Mouse (Mus musculus) kidney, embryonic 15.5 days (tissue): ENCODE measurements around the gene Gm8660. TPM values are rescaled to one million over a fixed set of nuclear protein-coding genes. Genes with fewer than 3 reads are reported as not detected.
"Not testable (repeated sequence)": the region's sequence is repeated elsewhere in the genome, so short reads cannot be mapped to it uniquely, and the experiment has no call there.

Experiments
- ATAC-seq: fragments of 200-750 bp; cut with Nextera tagmentation; replicated peaks from 2 replicates; pipeline ENCODE4 v1.8.0; 2017; ENCODE audit warnings: moderate TSS enrichment; ENCODE audit not compliant: low FRiP score
- H3K27ac ChIP-seq: fragments of 300-500 bp; sonication (generic); 2 replicates; pipeline ENCODE4 v1.5.1; 2015; ENCODE audit warnings: mild to moderate bottlenecking, inconsistent platforms
- H3K27me3 ChIP-seq: fragments of 300-500 bp; sonication (generic); 2 replicates; pipeline ENCODE4 v1.6.1; 2015; ENCODE audit warnings: inconsistent platforms
- H3K36me3 ChIP-seq: fragments of 300-500 bp; sonication (generic); 2 replicates; pipeline ENCODE4 v1.6.1; 2015; ENCODE audit warnings: inconsistent platforms
- H3K4me1 ChIP-seq: fragments of 300-500 bp; sonication (generic); 2 replicates; pipeline ENCODE4 v1.6.1; 2015; ENCODE audit warnings: inconsistent platforms
- H3K4me2 ChIP-seq: fragments of 300-500 bp; sonication (generic); 2 replicates; pipeline ENCODE4 v1.6.1; 2015; ENCODE audit warnings: moderate library complexity, mild to moderate bottlenecking, inconsistent platforms
- H3K4me3 ChIP-seq: fragments of 300-500 bp; sonication (generic); replicated peaks from 2 replicates; pipeline ENCODE4 v1.5.1; 2015; ENCODE audit warnings: mild to moderate bottlenecking, inconsistent platforms
- H3K9ac ChIP-seq: fragments of 300-500 bp; sonication (generic); 2 replicates; pipeline ENCODE4 v1.6.1; 2015; ENCODE audit warnings: mild to moderate bottlenecking, inconsistent platforms
- H3K9me3 ChIP-seq: fragments of 300-500 bp; sonication (generic); replicated peaks from 2 replicates; pipeline ENCODE4 v1.6.1; 2016; ENCODE audit warnings: inconsistent platforms
- WGBS: fragments of 180-500 bp; shearing (Covaris S2); methylation state at CpG from one replicate; pipeline ENCODE4 v1.1.7; 2015; ENCODE audit warnings: mixed read lengths; 5-methylcytosine and 5-hydroxymethylcytosine counted together
- polyA plus RNA-seq: library from polyadenylated mRNA; unstranded; fragments of >200 nt; fragmentation: Nextera tagmentation; extraction: Ambion mirVana; gene quantifications from 2 replicates; pipeline ENCODE4 v1.2.1, GENCODE M21; 2015

Gm8660 gene
- polyA plus RNA-seq = not detected in 2 replicates

GRCm38 (mm10) chr7:22370939-22371338, at the start of gene Gm8660:
Gm8660 (minus strand) TSS chr7:22371039.
- not testable (repeated sequence) for H3K36me3 ChIP-seq, H3K4me2 ChIP-seq, H3K9me3 ChIP-seq, H3K9ac ChIP-seq, ATAC-seq, H3K4me3 ChIP-seq, H3K27me3 ChIP-seq, H3K27ac ChIP-seq, H3K4me1 ChIP-seq
- WGBS = no CpG with 5 or more reads among the region's 1 CpGs

GRCm38 (mm10) chr7:22413283-22413682, 42.4 kb upstream of the Gm8660 start, which contains the start of gene Vmn1r148:
Vmn1r148 (plus strand) TSS chr7:22413583.
- H3K4me1 ChIP-seq, H3K4me3 ChIP-seq, H3K36me3 ChIP-seq, ATAC-seq, H3K4me2 ChIP-seq, H3K9me3 ChIP-seq, H3K27ac ChIP-seq, H3K9ac ChIP-seq, H3K27me3 ChIP-seq: not testable (repeated sequence)
- WGBS = no CpG with 5 or more reads among the region's 3 CpGs

DNA sequence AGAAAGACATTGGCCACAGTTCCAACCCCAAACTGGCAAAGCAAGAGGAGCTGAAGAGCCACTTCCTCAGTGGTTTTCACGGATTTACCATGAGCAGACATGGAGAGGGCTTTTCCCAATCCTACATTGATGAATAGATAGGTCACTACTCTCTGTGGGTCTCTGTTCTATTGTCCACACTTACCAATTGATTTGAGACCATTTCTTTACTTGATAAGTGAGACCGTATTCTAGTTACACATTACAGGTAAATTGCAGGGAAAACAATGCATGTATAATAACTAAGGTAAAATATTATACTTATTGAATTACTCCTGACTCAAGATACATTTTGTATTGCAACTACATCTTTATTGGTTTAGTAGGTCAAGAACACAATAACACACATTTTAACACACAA, 41.2 kb downstream of the Gm8660 start, which contains the start of gene Gm4187:
Gm4187 (minus strand) TSS at position 101 of the 400 bp plus-strand sequence.
- not testable (repeated sequence) for H3K4me3 ChIP-seq, H3K27me3 ChIP-seq, H3K9me3 ChIP-seq, H3K4me1 ChIP-seq, H3K4me2 ChIP-seq, H3K9ac ChIP-seq, H3K27ac ChIP-seq, ATAC-seq, H3K36me3 ChIP-seq
- WGBS = no CpG with 5 or more reads among the region's 2 CpGs

Other genes with a start within 250 kb of the Gm8660 start
- gene Gm10666, start 236.3 kb downstream of the Gm8660 start, polyA plus RNA-seq = not detected in 2 replicates
- gene Vmn1r142, start 207.0 kb downstream of the Gm8660 start, polyA plus RNA-seq = not detected in 2 replicates
- not detected in 2 replicates for gene Vmn1r143, start 181.7 kb downstream of the Gm8660 start, polyA plus RNA-seq
- not detected in 2 replicates for gene Gm8653, start 169.8 kb downstream of the Gm8660 start, polyA plus RNA-seq
- gene Gm8453, start 141.6 kb downstream of the Gm8660 start, polyA plus RNA-seq = not detected in 2 replicates
- not detected in 2 replicates for gene Gm4187, start 41.3 kb downstream of the Gm8660 start, polyA plus RNA-seq
- gene Vmn1r148, start 42.5 kb upstream of the Gm8660 start, polyA plus RNA-seq = not detected in 2 replicates
- gene Vmn1r149, start 67.2 kb upstream of the Gm8660 start, polyA plus RNA-seq = not detected in 2 replicates
- not detected in 2 replicates for gene Gm10665, start 93.0 kb upstream of the Gm8660 start, polyA plus RNA-seq
- gene Vmn1r151, start 128.6 kb upstream of the Gm8660 start, polyA plus RNA-seq = not detected in 2 replicates
- not detected in 2 replicates for gene Vmn1r152, start 151.9 kb upstream of the Gm8660 start, polyA plus RNA-seq
- not detected in 2 replicates for gene Gm8677, start 163.8 kb upstream of the Gm8660 start, polyA plus RNA-seq
- not detected in 2 replicates for gene Gm4201, start 194.3 kb upstream of the Gm8660 start, polyA plus RNA-seq
- not detected in 2 replicates for gene Gm4565, start 217.1 kb upstream of the Gm8660 start, polyA plus RNA-seq